Mouse (Mus musculus) WW6 (cell line): Measurements from ENCODE around the gene Prickle1.

ENCODE experiments used
- DNase-seq: peaks from one replicate; pipeline ENCODE4 v3.0.0-alpha.2; 2013; ENCODE audit warnings: low read depth, low spot score

The Prickle1 gene

DNA sequence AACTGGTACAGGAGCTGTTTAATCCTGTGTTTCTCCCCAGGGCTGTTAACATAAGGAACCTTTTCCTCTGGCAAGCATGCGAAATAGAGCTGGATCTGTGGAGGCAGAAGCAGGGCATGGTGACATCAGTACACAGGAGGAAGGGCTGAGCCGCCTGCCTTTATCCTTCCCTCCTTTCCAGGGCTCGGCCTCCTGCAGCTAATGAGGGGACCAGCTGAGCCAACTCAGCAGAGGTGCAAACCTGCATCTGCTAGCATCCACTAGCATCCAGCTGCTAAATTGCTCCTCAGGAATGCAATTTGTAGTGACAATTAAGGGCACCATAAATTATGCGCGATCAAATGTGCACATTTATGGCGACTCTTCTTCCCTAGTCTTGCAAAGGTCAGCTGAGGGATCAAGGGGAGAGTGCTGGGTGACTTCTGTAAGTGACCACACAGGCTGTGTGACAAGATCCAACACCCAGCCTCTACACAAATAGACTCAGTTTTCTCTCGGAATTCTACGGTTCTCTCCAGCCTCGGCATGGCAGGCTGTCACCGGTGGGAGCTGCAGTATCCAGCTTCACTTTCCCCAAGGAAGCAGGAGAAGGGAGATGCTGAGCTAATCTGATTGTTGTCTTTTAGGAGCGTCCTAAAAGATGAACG lies 84.9 kb downstream of the Prickle1 start:
- DNase-seq: no peak

DNA sequence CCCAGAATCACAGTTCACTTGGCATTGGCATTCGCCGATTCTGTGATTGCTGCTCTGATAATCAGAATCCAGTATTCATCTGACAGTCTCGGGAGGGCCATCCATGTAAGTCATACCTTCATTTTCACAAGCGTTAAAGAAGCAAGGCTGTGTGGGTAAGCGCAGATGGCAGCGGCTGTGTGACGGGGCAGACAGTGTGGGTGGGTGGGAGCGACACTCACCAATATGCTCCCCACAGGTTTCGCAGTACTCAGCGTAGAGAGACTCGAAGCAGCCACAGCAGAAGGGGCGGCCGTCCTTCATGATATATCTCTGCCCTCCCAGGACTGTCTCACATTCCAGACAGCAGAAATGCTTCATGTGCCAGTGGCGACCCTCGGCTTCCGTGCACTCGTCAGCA lies 90.9 kb downstream of the Prickle1 start:
- no peak for DNase-seq

DNA sequence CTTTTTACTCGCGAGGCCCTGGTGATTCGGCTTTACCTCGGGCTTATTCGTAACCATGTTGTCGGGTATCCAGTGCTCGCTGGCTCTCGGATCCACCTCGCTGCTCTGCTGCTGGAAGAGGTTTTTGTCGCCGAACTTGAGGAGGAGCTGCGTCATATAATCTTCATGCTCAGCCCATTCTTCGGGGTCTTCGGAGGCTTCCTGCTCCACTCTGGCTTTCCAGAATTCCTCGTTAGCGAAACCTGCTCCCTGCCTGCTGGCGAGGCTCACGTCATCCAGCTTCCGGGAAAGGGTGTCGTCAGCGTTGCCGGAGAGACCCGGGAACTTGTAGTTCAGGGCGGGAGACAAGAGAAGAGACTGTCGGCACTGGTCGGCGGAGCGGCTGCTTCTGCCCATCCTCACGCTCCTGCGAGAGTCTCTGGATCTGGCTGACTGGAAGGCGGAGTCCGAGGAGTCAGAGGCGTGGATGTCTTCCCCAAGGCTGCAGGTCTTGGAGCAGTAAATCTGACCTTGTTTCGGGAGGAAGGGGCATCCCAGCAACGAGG lies 92.4 kb downstream of the Prickle1 start:
- no peak for DNase-seq

DNA sequence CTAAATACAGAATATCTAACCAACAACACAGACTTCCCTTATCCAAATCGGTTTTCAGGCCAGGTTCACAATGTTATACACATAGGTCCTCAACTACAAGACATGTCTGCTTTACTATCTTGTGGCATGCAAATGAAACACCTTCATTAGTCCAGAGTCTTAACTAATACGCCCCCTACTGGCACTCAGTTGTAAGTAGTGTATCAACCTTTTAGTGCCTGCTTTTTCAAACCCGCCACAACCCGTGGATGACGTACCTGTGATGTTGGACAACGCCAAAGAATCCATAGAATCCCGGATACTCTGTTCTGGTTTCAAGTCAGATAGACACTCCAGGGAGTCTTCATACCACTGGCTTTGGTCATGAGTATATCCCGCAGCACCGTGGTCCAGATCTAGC lies 93.0 kb downstream of the Prickle1 start:
- no peak for DNase-seq

DNA sequence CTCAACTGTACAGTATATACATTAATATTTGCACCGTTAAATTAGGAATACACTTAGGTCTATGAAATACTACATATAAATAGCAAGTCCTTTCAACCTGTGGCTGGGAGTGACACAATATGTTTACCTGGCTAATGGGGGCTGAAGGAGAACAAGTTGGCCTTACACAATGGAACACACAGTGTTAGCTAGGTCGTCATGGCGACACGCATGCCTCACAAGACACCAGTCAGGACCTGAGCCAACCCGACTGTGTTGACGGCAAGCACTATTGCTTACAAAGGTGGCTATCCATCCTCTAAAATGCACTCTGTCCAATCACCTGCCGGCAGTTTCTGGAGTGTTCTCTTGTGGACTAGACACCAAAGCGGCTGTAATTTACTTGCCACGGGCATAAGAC lies 95.8 kb downstream of the Prickle1 start:
- DNase-seq: no peak

DNA sequence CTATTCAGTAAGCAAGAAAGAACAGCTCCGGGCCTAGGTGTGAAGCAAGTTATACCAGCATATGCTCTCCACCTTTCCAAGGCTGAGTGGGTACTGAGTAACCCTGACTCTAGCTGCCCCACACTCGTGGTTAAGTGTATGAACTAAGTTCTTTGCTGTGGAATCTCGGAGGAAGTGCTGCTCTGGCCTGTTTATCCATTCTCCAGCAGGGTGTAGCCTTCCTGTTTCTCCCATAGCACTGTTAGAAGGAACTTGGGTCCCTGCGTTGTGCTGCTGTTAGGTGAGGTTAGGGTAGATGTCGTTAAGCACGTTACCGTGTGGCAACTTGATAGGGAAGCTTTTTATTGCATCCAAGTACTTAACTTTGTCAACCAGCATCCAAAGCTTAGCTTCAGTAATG lies 101.0 kb downstream of the Prickle1 start:
- DNase-seq: no peak

DNA sequence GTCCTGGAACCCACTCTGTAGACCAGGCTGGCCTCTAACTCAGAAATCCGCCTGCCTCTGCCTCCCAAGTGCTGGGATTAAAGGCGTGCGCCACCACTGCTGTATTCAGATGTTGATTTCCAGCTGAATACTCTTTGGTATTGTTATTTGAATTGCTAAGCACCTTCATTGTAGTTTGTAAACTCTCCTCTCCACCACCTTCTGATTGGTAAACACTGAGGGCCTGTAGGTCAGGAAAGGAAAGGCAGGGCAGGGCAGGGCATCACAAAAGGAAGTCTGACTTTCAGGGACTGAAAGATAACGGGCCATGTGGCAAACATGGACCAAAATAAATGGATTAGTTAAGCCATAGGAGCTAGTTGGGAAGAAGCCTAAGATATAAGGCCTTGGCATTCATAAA lies 106.1 kb downstream of the Prickle1 start:
- DNase-seq: peak; percentile 34

DNA sequence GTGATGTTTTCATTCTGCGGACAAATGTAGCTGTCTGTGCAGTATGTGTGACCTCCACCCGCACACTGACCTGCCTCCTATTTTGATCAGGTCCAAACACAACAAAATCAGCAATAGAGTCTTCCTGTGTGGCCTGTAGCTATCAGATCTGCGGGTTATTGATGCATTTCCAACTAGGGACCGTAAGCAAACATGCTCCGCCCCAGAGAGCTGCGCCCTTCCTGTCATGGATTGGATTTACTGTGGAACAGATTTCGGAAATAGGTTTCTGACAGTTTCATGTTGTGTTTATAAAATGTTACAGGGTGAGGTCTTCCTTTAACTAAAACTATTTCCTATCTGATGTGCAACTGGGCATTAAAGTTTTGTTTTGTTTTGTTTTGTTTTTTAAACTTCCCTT lies 109.6 kb downstream of the Prickle1 start:
- no peak for DNase-seq

DNA sequence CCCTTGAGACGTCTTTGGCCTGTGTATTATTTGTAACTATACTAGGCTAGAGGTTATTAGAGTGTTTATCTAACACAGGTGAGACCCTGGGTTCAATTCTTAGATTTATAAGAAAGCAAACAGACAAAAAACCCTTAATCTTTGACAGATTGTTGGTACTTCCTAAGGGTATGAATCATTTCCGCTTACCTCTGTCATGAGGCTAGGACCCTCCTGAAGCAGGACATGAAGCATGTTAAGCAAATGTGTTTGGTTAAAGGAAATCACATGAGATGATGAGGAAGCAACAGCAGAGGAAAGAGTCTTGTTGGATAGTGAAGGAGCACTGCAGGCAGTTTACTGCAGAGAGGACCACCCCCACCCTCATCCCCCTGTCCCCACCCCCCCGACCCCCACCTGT lies 110.4 kb downstream of the Prickle1 start:
- no peak for DNase-seq

DNA sequence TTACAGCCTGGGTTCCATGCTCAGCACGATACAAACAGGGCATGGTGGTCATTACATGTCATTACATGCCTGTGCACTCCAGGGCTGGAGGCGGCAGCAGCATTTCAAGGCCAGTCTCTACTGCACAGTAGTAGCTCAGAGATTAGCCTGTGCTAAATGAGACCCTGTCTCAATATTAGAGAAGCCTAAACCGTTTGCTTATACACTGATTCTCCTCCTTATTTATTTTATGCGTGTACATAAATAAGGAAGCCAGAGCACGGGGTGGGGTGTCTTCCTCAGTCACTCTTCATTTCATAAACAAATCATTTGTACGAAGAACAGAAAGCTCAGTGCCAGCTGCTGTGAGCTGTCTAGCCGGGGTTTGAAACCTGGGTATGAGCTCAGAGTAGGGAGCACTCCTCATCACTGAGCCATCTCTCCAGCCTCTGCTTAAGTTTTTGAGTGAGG lies 111.4 kb downstream of the Prickle1 start:
- DNase-seq: no peak

DNA sequence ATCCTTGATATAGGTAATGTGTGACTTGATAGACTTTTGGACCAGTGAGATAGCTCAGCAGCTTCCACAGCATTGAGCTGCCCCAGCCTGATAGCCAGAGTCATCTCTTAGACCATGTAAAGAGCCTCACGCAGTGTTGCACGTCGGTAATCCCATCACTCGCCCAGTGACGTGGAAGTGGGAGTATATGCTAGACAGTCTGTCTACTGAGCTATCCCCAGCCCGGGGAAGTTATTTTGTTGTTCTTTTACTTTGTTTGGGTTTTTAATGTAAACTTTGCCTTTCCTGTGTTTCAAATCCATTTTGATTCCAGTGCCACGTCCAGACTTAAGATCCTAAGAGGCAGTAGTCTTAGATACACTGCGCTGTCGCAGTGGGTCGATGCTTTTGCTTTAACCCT lies 114.6 kb downstream of the Prickle1 start:
- no peak for DNase-seq

DNA sequence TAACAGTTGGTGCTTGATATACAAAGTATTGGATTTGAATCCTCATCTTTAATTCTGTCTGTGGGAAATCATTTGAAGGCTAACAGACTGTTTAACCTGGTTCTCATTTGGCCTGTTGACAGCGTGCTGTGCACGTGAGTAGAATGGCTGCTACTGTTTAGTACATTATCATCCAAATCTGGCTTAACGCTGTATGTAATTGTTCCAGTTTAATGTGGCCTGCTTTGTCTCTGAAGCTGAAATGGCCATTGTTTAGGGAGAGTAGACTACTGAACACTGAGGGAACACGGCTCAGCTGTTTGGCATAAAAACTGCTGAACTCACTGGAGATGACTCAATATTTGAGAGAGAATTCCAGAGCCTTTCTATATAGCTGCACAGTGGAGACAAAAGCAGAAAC lies 116.2 kb downstream of the Prickle1 start:
- no peak for DNase-seq

DNA sequence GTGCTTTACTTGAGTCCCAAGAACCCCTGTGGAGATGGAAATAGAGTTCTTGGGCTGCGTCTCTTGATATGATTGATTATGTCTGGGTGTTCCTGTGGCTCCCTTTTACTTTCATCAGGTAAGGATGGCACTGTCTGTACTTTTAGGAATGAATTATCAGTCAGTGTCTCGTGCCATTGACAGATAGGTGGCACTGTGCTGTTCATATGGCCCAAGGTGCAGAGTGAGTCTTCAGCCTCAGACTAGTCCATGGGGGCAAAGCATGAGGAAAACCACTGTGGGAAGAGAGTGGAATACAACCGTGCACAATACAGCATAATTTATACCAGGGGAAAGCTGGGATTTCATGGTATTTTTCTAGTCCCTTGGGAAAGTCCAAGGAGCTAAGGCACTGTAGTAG lies 117.0 kb downstream of the Prickle1 start:
- no peak for DNase-seq

DNA sequence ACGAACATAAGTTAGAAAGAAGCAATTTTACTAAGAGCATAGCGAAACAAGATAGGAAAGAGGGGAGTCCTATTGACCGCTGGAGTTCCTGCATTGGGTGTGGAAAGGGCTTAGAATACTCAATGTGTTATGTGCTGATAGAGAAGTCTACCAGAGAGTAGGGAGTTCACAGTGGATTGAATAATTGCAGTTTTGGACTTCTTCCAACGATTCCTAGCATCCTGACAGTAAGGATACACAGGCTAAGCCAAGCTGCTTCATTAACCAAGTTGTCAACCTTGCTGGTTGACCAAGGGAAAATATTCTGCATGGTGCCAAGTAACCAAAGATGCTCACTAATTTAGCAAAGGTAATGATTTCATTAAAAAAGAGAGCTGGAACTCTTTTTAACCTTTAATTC lies 118.0 kb downstream of the Prickle1 start:
- no peak for DNase-seq

DNA sequence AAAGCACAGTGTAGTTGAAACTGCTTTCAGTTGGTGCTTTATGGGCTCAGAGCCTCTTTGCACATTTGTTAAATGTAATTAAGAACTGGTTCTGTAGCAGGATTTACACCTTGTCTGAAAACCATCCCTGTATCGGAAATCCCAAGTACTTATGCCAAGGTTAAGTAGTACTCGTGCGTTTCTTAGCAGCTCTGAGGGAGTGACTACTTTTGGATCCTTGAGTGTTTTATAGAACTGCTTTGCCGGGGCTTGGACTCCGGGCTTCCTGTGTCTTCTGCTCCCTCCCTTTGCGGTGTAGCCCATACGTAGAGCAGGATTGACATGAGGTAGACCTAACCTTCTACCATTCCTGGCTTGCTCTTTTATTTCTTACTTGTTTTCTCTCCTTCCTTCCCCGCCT lies 120.0 kb downstream of the Prickle1 start:
- no peak for DNase-seq

DNA sequence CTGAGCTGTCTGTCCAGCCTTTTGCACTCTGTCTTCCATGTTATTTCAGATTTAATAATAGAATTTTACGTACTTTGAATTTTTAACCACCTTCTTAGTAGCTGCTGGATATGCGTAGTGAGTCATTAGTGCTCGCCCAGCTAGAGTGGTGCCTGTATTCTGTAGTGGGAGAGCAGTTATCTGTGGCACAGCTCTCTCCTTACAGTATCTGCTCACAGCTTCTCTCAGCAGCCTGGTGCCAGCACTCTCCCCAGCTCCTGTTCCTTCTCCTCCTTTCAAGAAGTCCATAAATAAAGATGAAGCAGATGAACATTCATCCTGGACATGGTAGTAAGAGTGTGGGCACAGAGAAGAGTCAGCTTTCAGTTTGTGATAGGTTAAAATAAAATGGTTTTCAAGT lies 121.4 kb downstream of the Prickle1 start:
- no peak for DNase-seq

DNA sequence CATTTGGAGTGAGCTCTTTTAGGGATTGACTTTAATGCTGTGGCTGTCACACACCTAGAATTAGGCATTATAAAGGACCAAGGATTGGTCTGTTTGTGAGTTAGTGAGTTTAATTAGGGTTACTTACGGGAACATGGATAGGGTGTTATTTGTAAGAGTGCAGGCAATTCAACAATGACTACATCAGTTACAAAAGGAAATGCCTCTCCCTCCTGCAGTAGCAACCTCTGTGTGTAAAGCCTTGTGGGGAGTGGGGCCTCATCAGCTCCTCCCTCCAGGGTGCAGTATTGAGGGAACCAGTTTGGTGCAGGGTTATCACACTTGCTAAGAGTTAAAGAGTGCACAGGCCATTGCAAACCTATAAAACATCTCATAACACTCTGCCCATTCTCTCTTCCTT lies 123.6 kb downstream of the Prickle1 start:
- peak; percentile 28 for DNase-seq

DNA sequence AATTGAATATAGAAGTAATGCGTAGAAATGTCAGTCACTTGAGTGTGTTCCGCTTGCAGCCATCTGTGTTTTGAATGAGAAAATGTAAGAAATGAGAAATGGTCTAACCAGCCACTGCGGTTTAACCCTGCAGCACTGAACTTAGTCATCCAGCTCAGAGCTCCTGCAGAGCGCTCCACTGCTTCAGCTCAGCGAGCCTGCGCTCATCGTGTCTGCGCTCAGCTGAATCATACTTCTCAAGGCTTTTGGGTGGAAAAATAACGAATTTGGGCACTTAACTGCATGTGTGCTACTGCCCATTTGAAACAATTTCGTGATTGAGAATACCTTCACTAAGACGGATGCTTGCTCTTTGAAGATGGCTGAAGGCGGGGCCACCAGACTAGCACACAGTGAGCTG lies 124.0 kb downstream of the Prickle1 start:
- no peak for DNase-seq

DNA sequence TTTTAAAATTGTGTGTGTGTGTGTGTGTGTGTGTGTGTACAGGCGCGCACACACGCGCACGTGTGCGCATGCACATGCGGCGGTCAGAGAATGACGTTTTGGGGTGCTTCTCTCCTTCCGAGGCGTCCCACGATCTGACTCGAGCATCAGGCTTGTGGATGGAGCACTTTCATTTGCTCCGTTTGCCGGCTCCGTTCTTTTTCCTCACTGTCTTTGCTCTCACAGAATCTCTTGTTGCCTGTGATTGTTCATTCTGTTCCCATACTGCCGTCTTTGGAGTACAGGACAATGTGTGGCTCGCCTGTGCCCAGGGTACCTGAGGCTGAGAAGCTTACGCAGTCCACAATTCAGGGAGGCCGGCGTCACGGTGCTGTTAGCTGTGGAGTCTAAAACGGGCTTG lies 134.6 kb downstream of the Prickle1 start:
- no peak for DNase-seq

DNA sequence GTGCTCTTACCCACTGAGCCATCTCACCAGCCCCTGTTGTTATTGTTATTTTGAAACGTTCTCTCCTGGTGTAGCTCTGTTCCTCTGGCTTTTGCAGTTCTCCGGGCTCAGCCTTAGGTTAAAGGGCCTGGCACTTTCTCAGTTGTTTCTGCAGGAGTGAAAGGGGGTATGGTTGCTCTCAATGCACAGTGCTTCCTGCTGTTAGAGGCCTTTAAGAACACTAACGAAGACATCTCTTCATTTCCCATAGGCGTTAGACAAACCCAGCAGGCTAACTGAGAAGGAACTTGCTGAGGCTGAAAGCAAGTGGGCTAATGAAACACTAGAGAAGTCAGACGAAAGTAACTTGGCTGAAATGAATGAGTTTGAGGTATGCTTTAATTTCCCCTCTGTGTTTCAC lies 136.3 kb downstream of the Prickle1 start:
- no peak for DNase-seq

DNA sequence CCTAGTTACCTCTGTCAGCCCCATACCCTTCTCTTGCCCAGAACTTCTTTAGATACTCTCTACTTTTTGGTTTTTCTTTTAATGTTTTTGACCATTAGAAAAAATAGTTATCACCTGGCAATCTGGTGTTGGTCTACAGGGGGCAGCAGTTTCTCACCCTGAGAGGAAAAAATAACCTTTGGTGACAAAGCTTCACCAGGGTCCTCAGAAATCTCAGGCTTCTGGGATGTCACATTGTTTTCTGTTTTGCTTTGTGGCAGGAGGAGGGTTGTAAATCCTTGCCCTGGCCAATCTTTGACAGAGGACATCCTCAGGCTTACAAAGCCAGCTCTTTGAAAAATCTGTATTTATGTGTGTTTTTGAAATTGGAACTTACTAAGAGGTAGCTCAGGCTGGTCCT lies 139.7 kb downstream of the Prickle1 start:
- no peak for DNase-seq

DNA sequence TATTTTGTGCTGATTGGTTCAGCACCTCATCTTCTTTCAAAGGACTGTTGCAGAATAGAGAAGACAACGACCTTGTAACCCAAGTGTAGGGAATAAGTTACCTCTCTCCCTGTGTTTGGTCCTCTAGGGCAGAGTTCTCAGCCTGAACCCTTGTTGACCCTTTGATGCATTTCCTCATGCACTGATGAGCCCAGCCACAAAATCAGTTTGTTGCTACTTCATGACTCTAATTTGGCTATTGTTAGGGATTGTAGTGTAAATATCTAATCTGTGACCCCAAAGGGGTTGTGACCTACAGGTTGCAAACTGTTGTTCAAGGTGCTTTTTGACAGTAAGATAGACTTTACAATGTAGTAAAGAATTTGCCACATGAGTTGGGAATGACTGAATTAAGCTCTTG lies 142.4 kb downstream of the Prickle1 start:
- DNase-seq: no peak
